Mouse (Mus musculus) heart, embryonic 11.5 days (tissue): ENCODE data around the gene Hes5. TPM values are rescaled to one million over a fixed set of nuclear protein-coding genes. Genes with fewer than 3 reads are reported as not detected.

Experiments used
- ATAC-seq: fragments of 200-750 bp; cut with Nextera tagmentation; replicated peaks from 2 replicates; pipeline ENCODE4 v1.8.0; 2017; ENCODE audit warnings: moderate library complexity; ENCODE audit not compliant: insufficient number of reproducible peaks, low FRiP score, low TSS enrichment
- H3K27ac ChIP-seq: fragments of 300-500 bp; sonication (generic); 2 replicates; pipeline ENCODE4 v1.5.1; 2014; ENCODE audit warnings: mild to moderate bottlenecking, low read depth, low read length
- H3K27me3 ChIP-seq: fragments of 300-500 bp; sonication (generic); 2 replicates; pipeline ENCODE4 v1.6.1; 2014; ENCODE audit warnings: mild to moderate bottlenecking, low read length, mixed read lengths; ENCODE audit not compliant: control insufficient read depth, insufficient read depth
- H3K36me3 ChIP-seq: fragments of 300-500 bp; sonication (generic); 2 replicates; pipeline ENCODE4 v1.6.1; 2014; ENCODE audit warnings: mild to moderate bottlenecking, low read length, moderate library complexity, mixed read lengths; ENCODE audit not compliant: control insufficient read depth, insufficient read depth
- H3K4me1 ChIP-seq: fragments of 300-500 bp; sonication (generic); 2 replicates; pipeline ENCODE4 v1.6.1; 2014; ENCODE audit warnings: low read length; ENCODE audit not compliant: control insufficient read depth, insufficient read depth
- H3K4me2 ChIP-seq: fragments of 300-500 bp; sonication (generic); 2 replicates; pipeline ENCODE4 v1.6.1; 2014; ENCODE audit warnings: mild to moderate bottlenecking, moderate library complexity
- H3K4me3 ChIP-seq: fragments of 300-500 bp; sonication (generic); 2 replicates; pipeline ENCODE4 v1.5.1; 2014; ENCODE audit warnings: low read depth, low read length
- H3K9ac ChIP-seq: fragments of 300-500 bp; sonication (generic); 2 replicates; pipeline ENCODE4 v1.6.1; 2014; ENCODE audit warnings: mild to moderate bottlenecking, low read depth, low read length, moderate library complexity
- H3K9me3 ChIP-seq: fragments of 300-500 bp; sonication (generic); replicated peaks from 2 replicates; pipeline ENCODE4 v1.6.1; 2016; ENCODE audit warnings: low read length; ENCODE audit not compliant: control insufficient read depth
- WGBS: fragments of 180-500 bp; shearing (Covaris S2); extraction: QIAGEN DNeasy Blood & Tissue Kit; methylation state at CpG from one replicate; pipeline ENCODE4 v1.1.7; 2014; ENCODE audit not compliant: insufficient replicate concordance; 5-methylcytosine and 5-hydroxymethylcytosine counted together
- polyA plus RNA-seq: library from polyadenylated mRNA; unstranded; fragments of >200 nt; fragmentation: Nextera tagmentation; extraction: Ambion mirVana; gene quantifications from 2 replicates; pipeline ENCODE4 v1.2.1, GENCODE M21; 2014

The Hes5 gene
- polyA plus RNA-seq, 1 experiment from 2014 or later: 0.56 TPM

- no peak overlapping the region for H3K27ac ChIP-seq
- H3K4me2 ChIP-seq: no peak overlapping the region
- peaks cover 5% of the 10 kb centered on the region; the same call in 1 of the 2 replicates for H3K4me1 ChIP-seq
- H3K27me3 ChIP-seq: peaks cover 50% of the 10 kb centered on the region
- H3K4me3 ChIP-seq: no peak overlapping the region
- H3K36me3 ChIP-seq: no peaks in the 10 kb centered on the region
- no peaks in the 10 kb centered on the region for H3K9me3 ChIP-seq
- ATAC-seq: no peak
- no peak overlapping the region for H3K9ac ChIP-seq
- 52% methylated on average over 14 of the region's 14 CpGs for WGBS
These were observed 12.4 kb upstream of the Hes5 start for GRCm38 (mm10) chr4:154948066-154948939.

- Histone ChIP-seq H3K27me3 (peaks cover 58% of the 10 kb centered on the region), H3K9ac (no peak overlapping the region), H3K4me2 (no peak overlapping the region), H3K4me3 (no peak overlapping the region), H3K36me3 (no peaks in the 10 kb centered on the region), H3K27ac (no peak overlapping the region), H3K9me3 (no peaks in the 10 kb centered on the region), H3K4me1 (peaks cover 5% of the 10 kb centered on the region; the same call in 1 of the 2 replicates)
- 61% methylated on average over 6 of the region's 6 CpGs for WGBS
- ATAC-seq: no peak
These were observed 11.7 kb upstream of the Hes5 start for GRCm38 (mm10) chr4:154948940-154949588.

- Histone ChIP-seq H3K27ac (no peak overlapping the region), H3K4me1 (peaks cover 5% of the 10 kb centered on the region; the same call in 1 of the 2 replicates), H3K9ac (no peak overlapping the region), H3K4me3 (no peak overlapping the region), H3K27me3 (peaks cover 63% of the 10 kb centered on the region), H3K36me3 (no peaks in the 10 kb centered on the region), H3K4me2 (no peak overlapping the region), H3K9me3 (no peaks in the 10 kb centered on the region)
- WGBS: 22% methylated on average over 16 of the region's 16 CpGs
- no peak for ATAC-seq
These were observed 11.1 kb upstream of the Hes5 start for GRCm38 (mm10) chr4:154949589-154949982.

- Histone ChIP-seq H3K9me3 (no peaks in the 10 kb centered on the region), H3K4me1 (no peaks in the 10 kb centered on the region), H3K4me3 (no peak overlapping the region), H3K27me3 (peaks cover 92% of the 10 kb centered on the region), H3K27ac (no peak overlapping the region), H3K36me3 (no peaks in the 10 kb centered on the region), H3K4me2 (no peak overlapping the region), H3K9ac (no peak overlapping the region)
- ATAC-seq: no peak
- 3% methylated on average over 26 of the region's 26 CpGs for WGBS
These were observed 8.1 kb upstream of the Hes5 start for GRCm38 (mm10) chr4:154952461-154953241.

- Histone ChIP-seq H3K36me3 (no peaks in the 10 kb centered on the region), H3K4me3 (no peak overlapping the region), H3K9ac (no peak overlapping the region), H3K27me3 (peaks cover 98% of the 10 kb centered on the region), H3K4me2 (no peak overlapping the region), H3K27ac (no peak overlapping the region), H3K9me3 (no peaks in the 10 kb centered on the region), H3K4me1 (peaks cover 22% of the 10 kb centered on the region)
- 31% methylated on average over 9 of the region's 9 CpGs for whole genome bisulfite sequencing
- ATAC-seq: no peak
These were observed 4.1 kb upstream of the Hes5 start for GRCm38 (mm10) chr4:154956604-154957003.

- Histone ChIP-seq H3K36me3 (no peaks in the 10 kb centered on the region), H3K27me3 (peaks cover 98% of the 10 kb centered on the region), H3K4me2 (no peak overlapping the region), H3K9me3 (no peaks in the 10 kb centered on the region), H3K4me3 (no peak overlapping the region), H3K27ac (no peak overlapping the region), H3K4me1 (peaks cover 23% of the 10 kb centered on the region), H3K9ac (no peak overlapping the region)
- no peak for ATAC-seq
- WGBS: 44% methylated on average over 13 of the region's 13 CpGs
These were observed 3.3 kb upstream of the Hes5 start for GRCm38 (mm10) chr4:154957289-154957993.

GRCm38 (mm10) chr4:154958171-154958570, 2.6 kb upstream of the Hes5 start:
- under 1% methylated on average over 15 of the region's 15 CpGs for WGBS
- H3K27me3 ChIP-seq: peaks cover 98% of the 10 kb centered on the region
- ATAC-seq: no peak
- H3K9ac ChIP-seq: no peak overlapping the region
- H3K4me2 ChIP-seq: peak overlapping the region; percentile 49
- peak overlapping the region; percentile 28 for H3K4me3 ChIP-seq
- H3K4me1 ChIP-seq: peaks cover 26% of the 10 kb centered on the region
- H3K9me3 ChIP-seq: no peaks in the 10 kb centered on the region
- no peak overlapping the region for H3K27ac ChIP-seq
- no peaks in the 10 kb centered on the region for H3K36me3 ChIP-seq

GRCm38 (mm10) chr4:154958621-154959020, 2.1 kb upstream of the Hes5 start:
- Histone ChIP-seq H3K4me1 (peaks cover 30% of the 10 kb centered on the region), H3K9me3 (no peaks in the 10 kb centered on the region), H3K27ac (no peak overlapping the region), H3K9ac (no peak overlapping the region), H3K4me2 (peak overlapping the region; percentile 49; the same call in 1 of the 2 replicates), H3K27me3 (peaks cover 98% of the 10 kb centered on the region), H3K4me3 (no peak overlapping the region), H3K36me3 (no peaks in the 10 kb centered on the region)
- ATAC-seq: no peak
- WGBS: 11% methylated on average over 8 of the region's 8 CpGs
